Mouse (Mus musculus) cerebellum, postnatal 4 days (tissue): Measurements from ENCODE around the gene Adh1.
A peak's percentile ranks its signal among the peaks of the same experiment; 100 is the strongest.

Experiments used
- DNase-seq, 2 experiments: peaks; one replicate each; pipeline ENCODE4 v3.0.0; 2022; ENCODE audit warnings: low spot score in 2 of 2, mixed read lengths in 1 of 2

The Adh1 gene

DNA sequence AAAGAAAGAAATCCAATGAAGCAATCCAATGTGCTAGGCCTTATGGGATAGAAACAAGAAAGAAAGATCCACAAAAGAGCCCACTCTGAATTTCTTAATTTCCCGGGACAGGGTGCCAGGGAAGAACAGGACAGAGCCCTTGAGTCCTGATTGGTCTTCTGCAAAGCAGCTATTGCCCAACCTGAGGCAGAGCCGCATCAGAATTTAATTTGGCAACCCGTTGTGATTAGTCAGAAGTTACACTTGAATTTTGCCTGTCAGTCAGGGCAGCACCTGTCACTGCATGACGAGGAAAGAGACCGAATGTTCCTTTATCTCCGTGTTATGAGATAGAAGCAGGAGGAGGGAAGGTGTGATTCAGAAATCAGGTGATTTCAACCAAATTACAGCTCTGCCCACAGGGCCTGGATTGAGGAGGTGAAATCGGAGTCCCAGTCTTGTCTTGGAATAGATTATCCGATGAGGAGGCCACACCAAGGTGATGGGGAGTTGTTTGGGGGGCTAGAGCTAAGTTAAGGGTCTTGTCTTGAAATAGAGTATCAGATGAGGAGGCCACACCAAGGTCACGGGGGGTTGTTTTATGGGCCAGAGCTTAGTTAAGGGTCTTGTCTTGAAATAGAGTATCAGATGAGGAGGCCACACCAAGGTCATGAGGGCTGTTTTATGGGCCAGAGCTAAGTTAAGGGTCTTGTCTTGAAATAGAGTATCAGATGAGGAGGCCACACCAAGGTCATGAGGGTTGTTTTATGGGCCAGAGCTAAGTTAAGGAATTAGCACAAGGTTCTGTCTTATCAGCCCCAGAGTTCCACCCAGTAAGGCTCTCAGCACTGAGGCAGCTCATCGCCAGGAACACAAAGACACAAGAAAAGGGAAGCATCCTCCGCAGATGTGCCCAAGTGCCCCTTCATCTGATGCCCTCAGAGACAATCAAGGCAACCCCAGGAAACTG lies at the start of gene Adh1:
Gene Adh1 (plus strand): TSS at position 271 of the 949 bp plus-strand sequence.
- DNase-seq = no peak

DNA sequence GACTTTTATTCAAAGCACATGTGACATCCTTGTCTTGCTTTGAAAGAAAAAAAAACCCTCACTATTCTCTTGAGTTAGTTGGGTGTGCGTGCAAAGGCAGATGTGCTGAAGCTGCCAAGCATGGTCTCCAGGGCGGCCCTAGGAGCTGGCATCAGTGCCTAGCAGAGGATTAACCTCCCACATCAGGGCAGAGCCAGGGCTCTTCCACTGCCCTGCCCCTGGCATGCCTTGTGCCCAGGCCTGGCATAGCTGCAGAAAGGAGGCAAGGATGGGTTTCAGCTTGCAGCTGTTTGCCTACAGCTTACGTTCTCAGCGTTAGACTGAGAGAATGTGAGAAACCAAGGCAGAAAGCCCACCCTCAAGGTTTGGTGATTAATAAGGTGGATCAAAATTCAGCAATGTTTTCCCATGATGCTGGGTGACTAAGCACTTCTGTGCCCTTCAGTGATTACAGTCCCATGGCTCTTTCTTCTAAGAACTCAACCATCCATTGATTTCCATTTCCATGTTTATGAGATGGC lies 48.3 kb upstream of the Adh1 start:
- DNase-seq = no peak

GRCm38 (mm10) chr3:138215395-138215989 lies 45.3 kb upstream of the Adh1 start:
- no peak for DNase-seq

DNA sequence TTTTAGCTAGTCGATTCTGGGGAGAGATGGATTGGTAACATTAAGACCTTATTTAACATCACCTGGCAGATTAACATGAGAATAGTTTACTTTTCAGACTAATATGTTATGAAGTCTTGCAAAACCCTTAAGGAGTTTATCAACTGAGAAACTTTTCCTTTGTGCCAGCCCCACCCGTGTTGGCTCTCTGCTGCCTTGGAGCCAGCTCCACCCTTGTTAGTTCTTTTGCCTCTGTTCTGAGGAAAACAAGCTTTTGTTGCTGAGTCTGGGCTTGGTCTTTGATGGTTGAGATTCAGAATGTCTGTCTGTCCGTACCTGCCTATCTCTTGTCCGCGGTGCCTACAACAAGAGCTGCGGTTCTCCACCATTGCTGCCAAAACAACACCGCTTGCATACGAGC lies 44.7 kb upstream of the Adh1 start:
- DNase-seq = no peak

DNA sequence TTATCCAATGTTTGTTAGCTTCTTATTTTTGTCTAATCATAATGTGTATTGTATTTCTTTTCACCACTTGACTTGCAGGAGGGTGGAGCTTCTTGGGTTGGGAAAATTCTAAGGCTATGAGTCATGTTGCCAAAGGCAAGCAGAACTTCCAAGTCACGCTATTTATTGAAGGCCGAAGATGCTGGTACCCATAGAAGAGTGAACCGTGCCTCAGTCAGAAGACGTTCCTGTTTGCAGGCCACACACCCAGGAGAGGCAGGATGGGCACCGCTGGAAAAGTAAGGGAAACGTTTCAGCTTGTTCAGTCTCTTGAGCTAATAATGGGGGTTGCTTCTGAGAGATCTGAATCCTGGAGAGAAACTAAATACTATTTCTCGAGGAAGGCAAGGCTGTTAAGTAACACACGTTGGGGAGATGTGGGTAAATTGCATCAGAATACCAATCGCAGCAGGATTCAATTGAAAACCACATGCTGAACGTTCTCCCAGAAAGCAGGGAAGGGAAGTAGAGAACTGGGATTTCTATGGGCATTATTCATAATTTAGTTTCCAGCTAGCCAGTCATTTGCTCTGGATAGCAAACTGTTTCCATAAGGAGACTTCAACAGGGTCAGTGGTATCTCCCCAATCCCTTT lies 43.0 kb upstream of the Adh1 start, which contains the start of gene Adh7:
Gene Adh7 (plus strand): TSS at position 130 of the 634 bp plus-strand sequence.
- DNase-seq = no peak

GRCm38 (mm10) chr3:138221116-138221515 lies 39.7 kb upstream of the Adh1 start:
- no peak for DNase-seq

DNA sequence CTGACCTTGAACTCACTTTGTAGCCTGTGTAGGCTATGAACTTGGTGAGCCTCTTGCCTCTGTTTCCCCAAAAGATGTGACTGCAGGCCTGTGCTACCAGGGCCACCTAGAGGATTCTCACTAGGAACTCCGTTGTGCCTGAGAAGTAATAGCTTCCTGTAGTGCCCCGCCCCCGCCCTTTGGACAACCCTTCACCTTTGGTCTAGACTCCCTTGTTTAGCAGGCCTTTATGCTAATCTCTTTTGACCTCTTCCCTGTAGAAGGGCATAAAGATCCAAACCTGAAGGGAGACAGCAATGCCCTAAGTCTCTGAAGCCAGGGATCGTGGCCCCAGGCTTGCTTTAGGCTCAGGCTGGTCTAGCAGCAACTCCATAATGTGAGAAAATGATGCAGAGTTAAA lies 38.3 kb upstream of the Adh1 start:
- DNase-seq = no peak

- DNase-seq = peak in 1 of 2 experiments; percentile 50
These were observed 37.8 kb upstream of the Adh1 start for GRCm38 (mm10) chr3:138222952-138223351.

- DNase-seq = no peak
These were observed 36.3 kb upstream of the Adh1 start for GRCm38 (mm10) chr3:138224363-138224954.

DNA sequence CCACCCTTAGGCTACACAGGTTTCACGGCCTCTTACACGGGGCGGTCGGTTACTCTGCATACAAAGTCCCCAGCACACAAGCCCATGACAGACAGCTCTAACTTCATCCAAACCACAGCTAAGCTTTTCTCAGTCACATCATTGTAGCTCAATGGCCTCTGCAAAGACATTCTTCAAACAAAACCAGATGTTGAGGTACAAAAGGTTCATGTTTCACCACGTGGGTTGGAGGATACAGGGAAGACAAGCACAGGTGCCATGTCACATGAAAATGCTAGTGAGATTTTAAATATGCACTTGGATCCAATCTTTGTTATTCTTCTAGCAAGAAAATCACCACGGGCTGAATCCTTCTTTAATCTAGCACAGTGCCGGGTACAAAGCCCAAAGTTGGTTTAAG lies 35.5 kb upstream of the Adh1 start:
- DNase-seq = no peak

DNA sequence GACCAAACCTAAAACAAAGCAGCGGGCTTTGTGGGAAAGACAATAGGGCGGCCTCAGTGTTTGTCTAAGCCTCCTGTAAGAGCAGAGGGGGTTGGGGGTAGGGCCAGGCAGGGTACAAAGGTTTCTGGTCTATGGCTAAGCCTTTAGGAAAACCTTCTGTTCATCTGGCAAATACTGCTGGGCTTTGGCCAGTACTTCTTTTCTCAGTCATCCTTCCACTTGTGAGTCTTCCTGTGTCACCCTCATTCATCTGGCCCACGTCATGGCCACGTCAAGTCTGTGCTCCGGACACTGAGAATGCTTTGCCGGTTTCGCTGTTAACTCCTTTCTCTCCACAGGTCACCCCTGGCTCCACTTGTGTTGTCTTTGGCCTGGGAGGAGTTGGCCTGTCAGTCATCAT lies 34.9 kb upstream of the Adh1 start:
- DNase-seq = no peak

DNA sequence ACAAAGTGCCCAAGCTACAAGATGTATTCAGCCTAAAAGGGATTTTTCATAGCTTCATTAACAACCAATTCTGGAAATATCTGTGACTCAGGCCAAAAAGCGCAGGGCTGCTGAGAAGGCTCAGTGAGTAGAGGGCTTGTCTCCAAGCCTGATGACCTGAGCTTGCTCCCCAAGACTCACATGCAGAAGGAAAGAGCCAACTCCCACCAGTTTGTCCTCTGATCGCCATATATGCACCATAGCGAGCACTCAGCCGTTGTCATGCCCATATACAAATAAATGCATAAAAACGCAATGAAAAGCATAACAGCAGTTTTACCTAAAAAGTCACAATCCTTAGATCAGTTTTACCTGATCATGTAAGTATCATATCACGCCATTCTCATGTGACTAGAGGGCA lies 34.3 kb upstream of the Adh1 start:
- DNase-seq = no peak

GRCm38 (mm10) chr3:138227082-138227481 lies 33.7 kb upstream of the Adh1 start:
- no peak for DNase-seq

- no peak for DNase-seq
These were observed 33.0 kb upstream of the Adh1 start for GRCm38 (mm10) chr3:138227782-138228181.

GRCm38 (mm10) chr3:138229448-138229847 lies 31.3 kb upstream of the Adh1 start:
- DNase-seq = no peak

GRCm38 (mm10) chr3:138230266-138230665 lies 30.5 kb upstream of the Adh1 start:
- DNase-seq = no peak

DNA sequence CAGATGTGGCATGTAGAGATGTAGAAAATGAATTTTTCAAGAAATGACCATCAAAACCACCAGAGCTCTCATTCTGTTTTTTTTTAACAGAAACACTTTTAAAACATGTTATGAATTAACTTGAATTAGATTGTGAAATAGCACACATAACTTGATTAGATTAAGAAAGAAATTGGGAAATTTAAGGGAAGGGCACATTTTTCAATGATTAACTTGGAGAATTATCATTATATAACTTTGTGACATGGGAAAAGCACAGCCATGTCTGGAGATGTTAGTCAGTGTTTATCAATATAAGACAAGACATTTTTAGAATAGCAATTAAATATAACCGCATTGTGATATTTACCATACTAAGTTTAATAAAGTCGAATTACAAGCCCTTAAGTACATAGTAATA lies 29.3 kb upstream of the Adh1 start:
- DNase-seq = no peak

GRCm38 (mm10) chr3:138236546-138237163 lies 24.1 kb upstream of the Adh1 start:
- DNase-seq = no peak

GRCm38 (mm10) chr3:138238046-138238445 lies 22.7 kb upstream of the Adh1 start:
- no peak for DNase-seq

DNA sequence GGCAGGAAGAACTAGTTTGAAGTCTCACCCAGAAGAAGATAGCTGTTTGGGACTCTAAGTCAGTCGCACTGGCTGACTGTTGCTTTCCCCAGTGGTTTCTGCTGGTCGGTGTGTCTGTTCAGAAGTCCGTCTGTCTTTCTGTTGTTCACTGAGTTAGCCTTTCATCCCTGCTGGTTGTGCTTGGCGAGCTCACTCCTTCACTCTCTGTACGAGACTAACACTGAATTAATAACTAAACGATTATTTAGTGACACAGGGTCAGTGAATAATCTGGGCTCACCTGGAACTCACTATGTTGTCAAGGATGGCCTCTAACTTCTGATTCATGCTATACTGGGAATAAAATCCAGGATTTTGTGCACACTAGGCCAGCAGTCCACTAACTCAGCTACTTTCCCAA lies 21.3 kb upstream of the Adh1 start:
- no peak for DNase-seq

DNA sequence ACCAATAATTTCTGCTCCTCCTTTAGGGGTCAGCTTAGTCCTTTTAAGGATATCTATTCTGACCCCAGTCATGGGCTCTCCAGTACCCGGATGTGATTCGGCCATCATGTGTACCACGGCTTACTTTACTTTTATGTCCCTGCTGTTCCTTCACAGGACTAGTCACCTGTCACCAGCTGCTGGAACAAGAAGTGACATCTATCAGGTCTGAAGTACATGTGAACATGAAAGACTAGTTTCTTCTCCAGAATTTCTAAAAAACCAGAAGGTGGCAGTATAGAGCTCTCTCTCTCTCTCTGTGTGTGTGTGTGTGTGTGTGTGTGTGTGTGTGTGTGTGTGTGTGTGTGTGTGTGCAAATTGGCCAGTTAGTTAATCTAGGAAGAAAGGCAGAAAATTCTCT lies 20.4 kb upstream of the Adh1 start:
- DNase-seq = no peak

- no peak for DNase-seq
These were observed 19.8 kb upstream of the Adh1 start for GRCm38 (mm10) chr3:138240942-138241341.
